Mouse (Mus musculus): ENCODE data around the gene Fignl2. TPM values are rescaled to one million over a fixed set of nuclear protein-coding genes. Genes with fewer than 3 reads are reported as not detected.

Gene Fignl2
- polyA plus RNA-seq, 1 experiment from 2014 or later: 1.2 TPM

DNA sequence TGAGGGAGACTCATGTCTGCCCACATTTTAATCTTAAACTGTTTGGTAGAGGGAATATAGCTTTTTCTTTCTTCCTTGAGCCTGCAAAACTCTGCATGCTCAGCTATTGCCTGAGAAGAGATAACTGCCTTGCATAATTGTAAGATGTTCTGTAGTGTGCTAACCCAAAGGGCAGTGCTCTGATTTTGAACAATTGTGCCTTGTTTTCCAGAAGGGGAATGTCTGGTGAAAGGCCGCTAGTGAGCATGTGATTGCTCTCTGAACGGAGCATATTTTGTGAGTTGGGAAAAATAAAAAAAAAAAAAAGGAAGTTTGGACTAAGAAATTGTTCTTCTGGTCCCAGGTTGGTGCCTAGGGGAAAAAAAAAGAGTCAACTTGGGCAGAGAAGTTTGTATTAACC lies 49.4 kb downstream of the Fignl2 start:
- H3K4me1 ChIP-seq: peaks cover 41% of the 10 kb centered on the region
- no peaks in the 10 kb centered on the region; the same call in 1 of the 2 replicates for H3K36me3 ChIP-seq (replicated peaks)
- 38% methylated on average over 2 of the region's 2 CpGs for WGBS
- no peak overlapping the region for H3K4me3 ChIP-seq
- H3K27ac ChIP-seq (replicated peaks): 0 out of 2 replicates have a peak overlapping the region, but pooled peaks have one; percentile 52
- H3K9me3 ChIP-seq: no peaks in the 10 kb centered on the region
- H3K27me3 ChIP-seq (replicated peaks; ENCODE audit: low read depth, poor library complexity, severe bottlenecking): 0 out of 2 replicates have a peak, but pooled peaks cover 12% of the 10 kb centered on the region
- DNase-seq (ENCODE audit: low spot score): no peak

DNA sequence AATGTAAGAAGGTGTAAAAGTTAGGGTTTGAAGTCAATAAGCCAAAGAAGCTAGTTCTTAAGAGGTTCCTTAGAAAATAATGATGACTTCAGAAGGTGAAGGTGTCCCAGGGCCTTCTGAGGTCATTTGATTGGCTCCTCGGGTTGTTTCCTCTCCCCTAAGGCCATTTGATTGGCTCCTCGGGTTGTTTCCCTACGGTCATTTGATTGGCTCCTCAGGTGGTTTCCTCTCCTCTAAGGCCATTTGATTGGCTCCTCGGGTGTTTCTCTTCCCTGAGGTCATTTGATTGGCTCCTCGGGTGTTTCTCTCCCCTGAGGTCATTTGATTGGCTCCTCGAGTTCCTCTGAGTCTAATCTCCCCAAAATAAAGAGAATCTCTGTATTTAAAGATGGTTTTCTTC lies 67.0 kb downstream of the Fignl2 start:
- H3K4me1 ChIP-seq: peaks cover 11% of the 10 kb centered on the region
- DNase-seq (ENCODE audit: low spot score): no peak
- WGBS: 85% methylated on average over 6 of the region's 6 CpGs
- H3K4me3 ChIP-seq: no peak overlapping the region
- no peaks in the 10 kb centered on the region for H3K27me3 ChIP-seq (replicated peaks; ENCODE audit: low read depth, poor library complexity, severe bottlenecking)
- H3K9me3 ChIP-seq: no peaks in the 10 kb centered on the region
- peaks cover 14% of the 10 kb centered on the region for H3K36me3 ChIP-seq (replicated peaks)
- H3K27ac ChIP-seq (replicated peaks): no peak overlapping the region

DNA sequence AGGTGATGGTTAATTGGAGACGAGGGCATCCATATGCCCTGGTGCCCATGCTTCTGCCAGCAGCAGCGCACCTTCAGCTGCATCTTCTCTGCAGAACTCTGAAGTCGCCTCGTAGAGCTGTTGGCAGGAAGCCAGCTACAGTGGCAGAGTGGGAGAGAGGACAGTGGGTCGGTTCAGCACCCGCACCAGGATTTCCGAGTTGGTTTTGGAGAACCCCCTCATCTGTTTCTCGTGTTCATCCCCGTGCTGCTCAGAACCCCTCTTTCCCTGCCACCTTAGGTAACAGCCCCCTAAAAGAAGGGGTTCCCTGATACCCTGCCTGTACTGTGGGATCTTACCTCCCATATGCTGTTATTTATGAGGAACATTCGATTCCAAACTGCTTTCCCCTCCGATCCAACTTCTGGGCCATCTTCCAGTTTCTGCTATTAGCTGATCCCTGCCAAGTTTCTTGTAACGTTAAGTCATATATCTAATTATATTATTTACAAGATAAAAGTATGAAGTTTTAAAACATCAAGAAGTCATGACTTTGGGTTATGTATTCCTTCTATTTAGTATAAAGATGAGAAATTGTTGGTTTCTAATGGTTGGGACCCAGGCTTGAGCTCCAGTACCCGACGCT lies 69.9 kb downstream of the Fignl2 start:
- no peak overlapping the region for H3K4me3 ChIP-seq
- H3K9me3 ChIP-seq: no peaks in the 10 kb centered on the region
- no peak for DNase-seq (ENCODE audit: low spot score)
- H3K36me3 ChIP-seq (replicated peaks): peaks cover 4% of the 10 kb centered on the region; the same call in 1 of the 2 replicates
- peaks cover 17% of the 10 kb centered on the region for H3K4me1 ChIP-seq
- H3K27me3 ChIP-seq (replicated peaks; ENCODE audit: low read depth, poor library complexity, severe bottlenecking): peaks cover 8% of the 10 kb centered on the region; the same call in 1 of the 2 replicates
- H3K27ac ChIP-seq (replicated peaks): no peak overlapping the region
- WGBS: 92% methylated on average over 14 of the region's 14 CpGs

DNA sequence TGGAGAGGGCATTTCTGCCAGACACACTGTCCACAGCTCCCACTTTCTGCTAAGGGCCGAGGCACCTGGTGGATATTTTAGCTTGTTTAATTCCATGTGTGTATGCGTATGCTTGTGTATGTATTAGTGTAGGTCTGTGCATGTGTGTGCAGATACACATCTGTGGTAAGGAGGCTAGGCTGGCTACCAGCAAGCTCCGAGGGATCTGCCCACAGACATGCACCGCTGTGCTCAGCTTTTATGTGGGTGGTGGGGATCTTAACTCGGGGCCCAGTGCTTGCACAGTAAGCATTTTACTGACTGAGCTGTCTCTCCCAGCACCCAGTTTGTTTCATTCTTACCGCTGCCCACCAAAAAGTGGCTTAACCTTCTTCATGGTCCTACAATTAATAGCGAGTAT lies 71.1 kb downstream of the Fignl2 start:
- H3K4me1 ChIP-seq: peaks cover 17% of the 10 kb centered on the region
- no peaks in the 10 kb centered on the region for H3K9me3 ChIP-seq
- WGBS: 77% methylated on average over 7 of the region's 7 CpGs
- DNase-seq (ENCODE audit: low spot score): no peak
- no peaks in the 10 kb centered on the region for H3K36me3 ChIP-seq (replicated peaks)
- peak overlapping the region; percentile 63 for H3K27ac ChIP-seq (replicated peaks)
- peak overlapping the region; percentile 62 for H3K4me3 ChIP-seq
- peaks cover 8% of the 10 kb centered on the region; the same call in 1 of the 2 replicates for H3K27me3 ChIP-seq (replicated peaks; ENCODE audit: low read depth, poor library complexity, severe bottlenecking)

DNA sequence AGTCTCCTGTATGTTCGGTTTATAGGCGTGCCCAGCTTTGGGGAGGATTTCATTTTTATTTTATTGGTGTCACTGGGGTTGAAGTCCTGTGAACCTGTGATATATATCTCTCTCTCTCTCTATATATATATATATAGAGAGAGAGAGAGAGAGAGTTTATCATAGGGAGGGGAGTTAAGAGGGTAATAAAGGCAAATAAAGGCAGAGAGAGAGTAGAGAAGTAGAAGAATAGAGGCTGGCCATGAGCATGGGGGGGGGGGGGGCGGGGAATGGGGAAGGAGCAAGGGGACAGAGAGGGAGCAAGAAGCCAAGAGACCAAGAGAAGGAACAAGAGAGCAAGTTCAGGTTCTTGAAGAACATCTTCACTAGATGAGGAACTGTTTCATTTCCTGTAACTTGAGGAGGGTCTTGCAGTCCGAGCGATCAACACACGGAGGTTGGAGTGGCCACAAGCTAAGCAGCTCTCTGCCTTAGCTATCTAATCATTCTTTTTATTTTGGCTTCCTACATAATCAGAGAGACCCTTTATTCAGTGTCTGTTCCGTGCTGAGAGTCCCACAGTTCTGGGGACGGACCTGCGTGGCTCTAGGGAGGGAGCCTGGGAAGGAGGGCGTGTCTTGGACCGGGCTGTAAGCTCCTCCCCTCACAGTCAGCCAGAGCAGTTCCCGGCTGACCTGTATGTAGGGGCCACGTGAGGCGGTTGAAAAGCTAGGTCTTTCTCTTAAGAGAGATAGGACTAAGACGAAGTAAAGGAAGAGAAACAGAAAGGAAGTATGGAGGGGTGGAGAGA lies 71.9 kb downstream of the Fignl2 start:
- H3K4me1 ChIP-seq: peaks cover 17% of the 10 kb centered on the region
- H3K27ac ChIP-seq (replicated peaks): peak overlapping the region; percentile 63
- H3K27me3 ChIP-seq (replicated peaks; ENCODE audit: low read depth, poor library complexity, severe bottlenecking): peaks cover 8% of the 10 kb centered on the region; the same call in 1 of the 2 replicates
- 14% methylated on average over 15 of the region's 15 CpGs for WGBS
- peak overlapping the region; percentile 62 for H3K4me3 ChIP-seq
- peak; percentile 77 for DNase-seq (ENCODE audit: low spot score)
- H3K9me3 ChIP-seq: no peaks in the 10 kb centered on the region
- no peaks in the 10 kb centered on the region for H3K36me3 ChIP-seq (replicated peaks)

DNA sequence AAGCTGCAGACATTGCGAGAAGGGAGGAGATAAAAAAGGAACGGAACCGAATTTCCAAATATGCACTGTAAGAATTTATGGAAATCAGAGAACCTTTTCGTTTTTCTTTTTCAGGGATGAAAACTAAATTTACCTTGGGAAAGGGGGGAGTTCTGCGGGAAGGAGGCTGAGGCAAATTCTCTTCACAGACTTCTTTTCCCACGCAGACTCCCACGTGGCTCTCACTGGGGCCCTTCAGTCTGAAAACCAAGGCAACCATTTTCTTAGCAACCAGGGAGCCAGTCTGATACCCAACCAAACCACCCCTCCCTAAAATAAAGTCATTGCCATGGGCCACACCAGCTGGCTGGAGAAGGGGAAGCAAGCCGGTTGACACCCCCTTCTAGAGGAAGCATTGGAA lies 72.7 kb downstream of the Fignl2 start:
- WGBS: 85% methylated on average over 8 of the region's 8 CpGs
- Histone ChIP-seq H3K4me3 (no peak overlapping the region), H3K27me3 (replicated peaks; ENCODE audit: low read depth, poor library complexity, severe bottlenecking) (peaks cover 8% of the 10 kb centered on the region; the same call in 1 of the 2 replicates), H3K36me3 (replicated peaks) (no peaks in the 10 kb centered on the region), H3K9me3 (no peaks in the 10 kb centered on the region), H3K4me1 (peaks cover 17% of the 10 kb centered on the region), H3K27ac (replicated peaks) (no peak overlapping the region)
- DNase-seq (ENCODE audit: low spot score): no peak

DNA sequence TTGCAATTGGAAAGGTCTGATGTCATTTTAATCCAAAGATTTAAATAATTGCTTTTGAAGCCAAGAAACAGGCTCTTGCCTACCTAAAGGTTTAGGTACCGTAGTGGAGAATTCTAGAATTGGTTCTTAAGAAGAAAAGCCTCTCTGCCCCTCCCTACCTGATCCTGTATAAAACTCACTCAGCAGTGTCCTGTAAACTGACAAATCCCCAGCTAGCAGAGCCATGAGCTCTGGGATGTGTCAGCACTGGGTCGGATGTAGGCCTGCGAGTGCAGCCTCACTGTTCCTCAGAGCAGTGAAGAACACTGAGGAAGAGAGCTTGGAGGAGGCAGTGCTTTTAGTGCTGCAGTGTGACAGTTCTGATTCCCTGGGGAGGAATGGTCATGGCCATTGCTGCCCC lies 73.8 kb downstream of the Fignl2 start:
- DNase-seq (ENCODE audit: low spot score): no peak

DNA sequence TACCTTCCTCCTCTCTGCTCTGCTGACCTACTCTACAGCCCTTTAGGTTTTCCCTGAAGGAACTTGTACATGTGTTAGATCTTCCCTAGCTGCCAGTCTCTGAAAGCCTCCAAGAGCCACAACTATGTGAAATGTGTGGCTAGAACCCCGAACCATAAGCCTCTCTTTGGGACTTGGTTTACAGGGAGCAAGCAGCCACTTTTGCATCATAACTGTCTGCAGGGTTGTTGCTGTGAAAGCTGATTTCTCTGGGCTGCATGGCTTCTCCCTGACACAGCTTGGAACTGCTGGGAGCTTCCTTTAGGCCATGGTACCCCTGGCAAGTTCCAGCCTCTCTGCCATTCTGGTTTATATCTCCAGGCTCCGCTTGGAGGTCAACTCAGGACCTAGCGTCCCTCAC lies 75.9 kb downstream of the Fignl2 start:
- H3K4me1 ChIP-seq: peaks cover 16% of the 10 kb centered on the region
- DNase-seq (ENCODE audit: low spot score): no peak
- H3K27me3 ChIP-seq (replicated peaks; ENCODE audit: low read depth, poor library complexity, severe bottlenecking): peaks cover 10% of the 10 kb centered on the region; the same call in 1 of the 2 replicates
- 90% methylated on average over 3 of the region's 3 CpGs for WGBS
- no peaks in the 10 kb centered on the region for H3K9me3 ChIP-seq
- H3K4me3 ChIP-seq: no peak overlapping the region
- no peaks in the 10 kb centered on the region for H3K36me3 ChIP-seq (replicated peaks)
- no peak overlapping the region for H3K27ac ChIP-seq (replicated peaks)

More for the DNA sequence above, 73.8 kb downstream of the Fignl2 start:
- Histone ChIP-seq H3K36me3 (replicated peaks) (no peaks in the 10 kb centered on the region), H3K9me3 (no peaks in the 10 kb centered on the region), H3K4me1 (peaks cover 17% of the 10 kb centered on the region), H3K4me3 (no peak overlapping the region), H3K27me3 (replicated peaks; ENCODE audit: low read depth, poor library complexity, severe bottlenecking) (peaks cover 8% of the 10 kb centered on the region; the same call in 1 of the 2 replicates), H3K27ac (replicated peaks) (no peak overlapping the region)
- WGBS: 75% methylated on average over 3 of the region's 3 CpGs

DNA sequence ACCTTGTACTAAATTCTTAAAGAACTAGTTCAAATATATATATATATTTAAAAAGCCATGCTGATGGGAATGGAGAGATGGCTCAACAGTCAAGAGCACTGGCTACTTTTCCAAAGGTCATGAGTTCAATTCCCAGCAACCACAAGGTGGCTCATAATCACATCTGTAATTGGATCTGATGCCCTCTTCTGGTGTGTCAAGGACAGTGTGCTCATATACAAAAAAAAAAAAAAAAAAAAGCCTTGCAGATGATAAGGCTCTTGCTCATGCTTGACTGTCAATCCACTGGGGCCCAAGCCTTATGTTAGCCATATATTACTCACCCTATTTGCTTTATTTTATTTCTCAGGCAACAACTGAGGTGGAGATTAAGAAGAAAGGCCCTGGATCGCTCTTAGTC lies 76.7 kb downstream of the Fignl2 start:
- Histone ChIP-seq H3K36me3 (replicated peaks) (no peaks in the 10 kb centered on the region), H3K4me1 (peaks cover 9% of the 10 kb centered on the region), H3K4me3 (no peak overlapping the region), H3K9me3 (no peaks in the 10 kb centered on the region), H3K27me3 (replicated peaks; ENCODE audit: low read depth, poor library complexity, severe bottlenecking) (peaks cover 12% of the 10 kb centered on the region; the same call in 1 of the 2 replicates), H3K27ac (replicated peaks) (no peak overlapping the region)
- DNase-seq (ENCODE audit: low spot score): no peak
- 95% methylated on average over 1 of the region's 1 CpGs for WGBS

Other genes with a start within 250 kb of the Fignl2 start
- gene Scn8a, start 208.7 kb downstream of the Fignl2 start, polyA plus RNA-seq (2016; fragmentation: Nextera tagmentation; extraction: Ambion mirVana): 7.3 and 8.1 TPM in 2 replicates
- not detected in 2 replicates for gene Gm47841, start 31.2 kb downstream of the Fignl2 start, polyA plus RNA-seq (2016; fragmentation: Nextera tagmentation; extraction: Ambion mirVana)
- gene Ankrd33, start 37.2 kb upstream of the Fignl2 start, polyA plus RNA-seq (2016; fragmentation: Nextera tagmentation; extraction: Ambion mirVana): 0.10 TPM in 1 of 2 replicates, not detected in the other
- gene Acvrl1, start 50.0 kb upstream of the Fignl2 start, polyA plus RNA-seq (2016; fragmentation: Nextera tagmentation; extraction: Ambion mirVana): 10.3 and 10.6 TPM in 2 replicates
- gene Acvr1b, start 95.5 kb upstream of the Fignl2 start, polyA plus RNA-seq (2016; fragmentation: Nextera tagmentation; extraction: Ambion mirVana): 5.5 and 6.2 TPM in 2 replicates
- 5.3 and 6.7 TPM in 2 replicates for gene Grasp, start 145.6 kb upstream of the Fignl2 start, polyA plus RNA-seq (2016; fragmentation: Nextera tagmentation; extraction: Ambion mirVana)
- gene Nr4a1, start 175.7 kb upstream of the Fignl2 start, polyA plus RNA-seq (2016; fragmentation: Nextera tagmentation; extraction: Ambion mirVana): 4.7 and 5.3 TPM in 2 replicates
- 86.5 and 91.5 TPM in 2 replicates for gene Atg101, start 205.7 kb upstream of the Fignl2 start, polyA plus RNA-seq (2016; fragmentation: Nextera tagmentation; extraction: Ambion mirVana)
- gene 6030408B16Rik, start 214.6 kb upstream of the Fignl2 start, polyA plus RNA-seq (2016; fragmentation: Nextera tagmentation; extraction: Ambion mirVana): 0.59 and 0.71 TPM in 2 replicates

All from embryonic facial prominence, embryonic 10.5 days (tissue).